Mouse (Mus musculus) embryonic facial prominence, embryonic 15.5 days (tissue): Measurements from ENCODE around the gene Gm20870. TPM values are rescaled to one million over a fixed set of nuclear protein-coding genes. Genes with fewer than 3 reads are reported as not detected.
"Not testable (repeated sequence)": the region's sequence is repeated elsewhere in the genome, so short reads cannot be mapped to it uniquely, and the experiment has no call there.

ENCODE experiments used
- ATAC-seq: fragments of 200-750 bp; cut with Nextera tagmentation; 2 replicates; pipeline ENCODE4 v1.8.0; 2017; ENCODE audit warnings: low read depth, moderate TSS enrichment; ENCODE audit not compliant: insufficient number of reproducible peaks, low FRiP score, low TSS enrichment
- H3K27ac ChIP-seq: fragments of 300-500 bp; sonication (generic); replicated peaks from 2 replicates; pipeline ENCODE4 v1.5.1; 2015; ENCODE audit warnings: mild to moderate bottlenecking, inconsistent platforms
- H3K27me3 ChIP-seq: fragments of 300-500 bp; sonication (generic); 2 replicates; pipeline ENCODE4 v1.6.1; 2015; ENCODE audit warnings: inconsistent platforms
- H3K36me3 ChIP-seq: fragments of 300-500 bp; sonication (generic); 2 replicates; pipeline ENCODE4 v1.6.1; 2015; ENCODE audit warnings: mild to moderate bottlenecking, inconsistent platforms
- H3K4me1 ChIP-seq: fragments of 300-500 bp; sonication (generic); 2 replicates; pipeline ENCODE4 v1.6.1; 2015; ENCODE audit warnings: inconsistent platforms
- H3K4me2 ChIP-seq: fragments of 300-500 bp; sonication (generic); replicated peaks from 2 replicates; pipeline ENCODE4 v1.6.1; 2015; ENCODE audit warnings: mild to moderate bottlenecking, inconsistent platforms
- H3K4me3 ChIP-seq: fragments of 300-500 bp; sonication (generic); replicated peaks from 2 replicates; pipeline ENCODE4 v1.5.1; 2015; ENCODE audit warnings: mild to moderate bottlenecking, inconsistent platforms
- H3K9ac ChIP-seq: fragments of 300-500 bp; sonication (generic); 2 replicates; pipeline ENCODE4 v1.6.1; 2015; ENCODE audit warnings: inconsistent platforms
- H3K9me3 ChIP-seq: fragments of 300-500 bp; sonication (generic); replicated peaks from 2 replicates; pipeline ENCODE4 v1.6.1; 2016; ENCODE audit warnings: inconsistent platforms
- WGBS: fragments of 180-500 bp; shearing (Covaris S2); methylation state at CpG from one replicate; pipeline ENCODE4 v1.1.7; 2015; 5-methylcytosine and 5-hydroxymethylcytosine counted together
- polyA plus RNA-seq: library from polyadenylated mRNA; unstranded; fragments of >200 nt; fragmentation: Nextera tagmentation; extraction: Ambion mirVana; gene quantifications from 2 replicates; pipeline ENCODE4 v1.2.1, GENCODE M21; 2015

Gene Gm20870
- polyA plus RNA-seq, result not detected in 2 replicates

DNA sequence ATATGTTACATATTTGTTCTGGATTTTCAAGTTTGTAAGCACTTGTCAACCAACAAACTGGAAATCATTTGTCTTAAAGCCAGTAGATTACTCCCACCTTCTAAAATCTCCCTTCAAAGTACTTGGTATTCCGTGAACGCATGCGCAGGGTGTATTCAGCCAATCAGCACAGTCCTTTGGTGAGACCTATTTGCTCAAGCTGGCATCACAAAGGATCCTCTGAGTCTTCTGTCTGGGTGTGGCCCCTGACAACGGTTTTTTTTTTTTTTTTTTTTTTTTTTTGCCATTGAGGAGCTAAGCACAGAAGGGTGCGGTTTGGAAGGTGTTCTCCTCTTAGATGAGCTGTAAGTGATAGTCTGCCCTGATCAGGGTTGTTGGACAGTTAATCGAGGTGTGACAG, at the start of gene Gm20870:
Gm20870 (plus strand) TSS at position 301 of the 400 bp plus-strand sequence.
- H3K4me3 ChIP-seq, H3K9me3 ChIP-seq, H3K9ac ChIP-seq, H3K36me3 ChIP-seq, H3K4me1 ChIP-seq, H3K4me2 ChIP-seq, H3K27me3 ChIP-seq, H3K27ac ChIP-seq, ATAC-seq: not testable (repeated sequence)
- no CpG with 5 or more reads among the region's 6 CpGs for WGBS

Other genes starting within 250 kb of the Gm20870 start
- gene Gm20869, start 222.6 kb upstream of the Gm20870 start, polyA plus RNA-seq, result not detected in 2 replicates